Comparison of ENCODE assay signal across 35 mouse cellular contexts in genomic region chr5:25945391-25945790, GRCm38 (mm10). TPM values are rescaled to one million over a fixed set of nuclear protein-coding genes. Genes with fewer than 3 reads are reported as not detected.
"Had no signal": no experiment of that assay in that cellular context is flagged by ENCODE, and none has a peak within 500 bp of the region (broad histone marks: within the 10 kb centered on the region; RNA-seq: fewer than 3 reads in every experiment).

No protein-coding gene starts in this region.

RNA-seq across cellular contexts. Expression of gene Gm21663, which starts 3.2 kb away (rescaled TPM):
- total RNA-seq: gastrocnemius, adult 18-20 months; gastrocnemius, adult 8-10 months; gastrocnemius, postnatal 14 days; gastrocnemius, postnatal 36 days; heart, adult 18-20 months; heart, adult 8-10 months; heart, postnatal 10 days; heart, postnatal 25 days; heart, postnatal 4 days; layer of hippocampus, adult 18-20 months; layer of hippocampus, adult 8-10 months; layer of hippocampus, postnatal 14 days; layer of hippocampus, postnatal 36 days; left cerebral cortex, adult 18-20 months; left cerebral cortex, adult 8-10 months; left cerebral cortex, postnatal 10 days; left cerebral cortex, postnatal 25 days; left cerebral cortex, postnatal 4 days had no signal
- polyA plus RNA-seq: forebrain, postnatal 0 days; gonadal fat pad, adult 2 months; heart, embryonic 15.5 days; hindbrain, embryonic 12.5 days; hindbrain, embryonic 14.5 days; intestine, embryonic 16.5 days; kidney, adult 2 months; kidney, embryonic 15.5 days; kidney, postnatal 0 days; large intestine, adult 2 months; limb, embryonic 11.5 days; liver, embryonic 12.5 days had no signal

RNA-seq across cellular contexts. Expression of gene Gm21671, which starts 8.8 kb away (rescaled TPM):
- total RNA-seq: forebrain, postnatal 0 days; gastrocnemius, adult 18-20 months; gastrocnemius, adult 8-10 months; gastrocnemius, postnatal 14 days; gastrocnemius, postnatal 36 days; heart, adult 18-20 months; heart, adult 8-10 months; heart, postnatal 10 days; heart, postnatal 25 days; heart, postnatal 4 days; layer of hippocampus, adult 18-20 months; layer of hippocampus, adult 8-10 months; layer of hippocampus, postnatal 14 days; layer of hippocampus, postnatal 36 days; left cerebral cortex, adult 18-20 months; left cerebral cortex, adult 8-10 months; left cerebral cortex, postnatal 10 days; left cerebral cortex, postnatal 25 days; left cerebral cortex, postnatal 4 days had no signal
- polyA plus RNA-seq: heart, embryonic 15.5 days; hindbrain, embryonic 10.5 days; hindbrain, embryonic 12.5 days; intestine, embryonic 14.5 days; intestine, embryonic 16.5 days; kidney, adult 2 months; kidney, embryonic 15.5 days; kidney, postnatal 0 days; large intestine, adult 2 months; limb, embryonic 11.5 days; limb, embryonic 13.5 days; liver, embryonic 12.5 days had no signal

RNA-seq across cellular contexts. Expression of gene Gm21680, which starts 27.1 kb away (rescaled TPM):
- total RNA-seq: forebrain, postnatal 0 days; gastrocnemius, adult 18-20 months; gastrocnemius, adult 8-10 months; gastrocnemius, postnatal 14 days; gastrocnemius, postnatal 36 days; heart, adult 18-20 months; heart, adult 8-10 months; heart, postnatal 10 days; heart, postnatal 25 days; heart, postnatal 4 days; layer of hippocampus, adult 18-20 months; layer of hippocampus, adult 8-10 months; layer of hippocampus, postnatal 14 days; layer of hippocampus, postnatal 36 days; left cerebral cortex, adult 18-20 months; left cerebral cortex, adult 8-10 months; left cerebral cortex, postnatal 10 days; left cerebral cortex, postnatal 25 days; left cerebral cortex, postnatal 4 days had no signal
- polyA plus RNA-seq: gonadal fat pad, adult 2 months; hindbrain, embryonic 10.5 days; intestine, embryonic 14.5 days; intestine, embryonic 16.5 days; kidney, adult 2 months; kidney, postnatal 0 days; large intestine, adult 2 months; limb, embryonic 11.5 days; liver, embryonic 12.5 days had no signal

RNA-seq across cellular contexts. Expression of gene Gm21698, which starts 43.1 kb away (rescaled TPM):
- total RNA-seq: forebrain, postnatal 0 days; gastrocnemius, adult 18-20 months; gastrocnemius, adult 8-10 months; gastrocnemius, postnatal 14 days; gastrocnemius, postnatal 36 days; heart, adult 18-20 months; heart, adult 8-10 months; heart, postnatal 10 days; heart, postnatal 25 days; heart, postnatal 4 days; layer of hippocampus, adult 18-20 months; layer of hippocampus, adult 8-10 months; layer of hippocampus, postnatal 14 days; layer of hippocampus, postnatal 36 days; left cerebral cortex, adult 18-20 months; left cerebral cortex, adult 8-10 months; left cerebral cortex, postnatal 10 days; left cerebral cortex, postnatal 25 days; left cerebral cortex, postnatal 4 days had no signal
- polyA plus RNA-seq: gonadal fat pad, adult 2 months; heart, embryonic 13.5 days; hindbrain, embryonic 12.5 days; hindbrain, embryonic 16.5 days; intestine, embryonic 14.5 days; intestine, embryonic 16.5 days; kidney, adult 2 months; kidney, embryonic 15.5 days; kidney, postnatal 0 days; large intestine, adult 2 months; limb, embryonic 11.5 days; limb, embryonic 13.5 days; liver, embryonic 12.5 days had no signal

RNA-seq across cellular contexts. Expression of gene Gm1979, which starts 59.2 kb away (rescaled TPM):
- total RNA-seq: forebrain, postnatal 0 days; gastrocnemius, adult 18-20 months; gastrocnemius, adult 8-10 months; gastrocnemius, postnatal 14 days; gastrocnemius, postnatal 36 days; heart, adult 8-10 months; heart, postnatal 10 days; heart, postnatal 25 days; heart, postnatal 4 days; layer of hippocampus, postnatal 36 days; left cerebral cortex, adult 18-20 months; left cerebral cortex, adult 8-10 months; left cerebral cortex, postnatal 10 days; left cerebral cortex, postnatal 25 days; left cerebral cortex, postnatal 4 days had no signal
- polyA plus RNA-seq: gonadal fat pad, adult 2 months; heart, embryonic 13.5 days; heart, embryonic 15.5 days; hindbrain, embryonic 10.5 days; hindbrain, embryonic 12.5 days; intestine, embryonic 14.5 days; intestine, embryonic 16.5 days; kidney, adult 2 months; large intestine, adult 2 months; limb, embryonic 11.5 days; limb, embryonic 13.5 days; liver, embryonic 12.5 days had no signal
